ENCODE assay signal across 9 mouse cellular contexts in genomic region chr4:138723493-138724281, GRCm38 (mm10). TPM values are rescaled to one million over a fixed set of nuclear protein-coding genes. Genes with fewer than 3 reads are reported as not detected.
DNase-seq lines count a peak whose midpoint lies in the region; ATAC-seq and TF ChIP-seq lines count a peak whose summit lies in the region.
"Had no signal": no experiment of that assay in that cellular context is flagged by ENCODE, and none has a peak within 500 bp of the region (broad histone marks: within the 10 kb centered on the region; RNA-seq: fewer than 3 reads in every experiment).

No protein-coding gene starts in this region.

- peak overlapping the region; percentile 4; the same call in 1 of the 2 replicates for H3K4me2 ChIP-seq in lung, embryonic 14.5 days

- TF ChIP-seq CTCF in lung, embryonic 14.5 days (IDR thresholded peaks at IDR 0.05; ENCODE audit: low read depth), result no peak
- no peak for TF ChIP-seq CTCF in kidney, adult 2 months (conservative IDR thresholded peaks at IDR 0.05; ENCODE audit: insufficient read depth, insufficient read length, low read depth, low read length)

- no peaks in the 10 kb centered on the region for H3K27me3 ChIP-seq in lung, embryonic 14.5 days (ENCODE audit: insufficient read depth, low read length)
- no peaks in the 10 kb centered on the region for H3K27me3 ChIP-seq in kidney, adult 2 months (replicated peaks; ENCODE audit: control insufficient read depth, insufficient read depth, low read length)

- DNase-seq in lung, embryonic 14.5 days, result peak; percentile 42
- DNase-seq in lung, postnatal 14 days, result no peak
- peak; percentile 21 to 44 for DNase-seq in heart, adult 9 months (ENCODE audit: low spot score in 2 of 2)
- peak; percentile 89 for DNase-seq in kidney, adult 2 months
- DNase-seq in right cerebral cortex, postnatal 36 days (ENCODE audit: low spot score in 2 of 2), result peak; percentile 84 to 88
- no peak for DNase-seq in gastrocnemius, postnatal 4 days (ENCODE audit: low spot score in 2 of 2)
- no peak for DNase-seq in urinary bladder, postnatal 36 days (ENCODE audit: low spot score in 2 of 2)
- DNase-seq in ovary, postnatal 14 days (ENCODE audit: low spot score), result no peak

- no peaks in the 10 kb centered on the region for H3K9me3 ChIP-seq in lung, embryonic 14.5 days (ENCODE audit: low read depth, low read length)

- WGBS in lung, embryonic 14.5 days, result 37% methylated on average over 15 of the region's 15 CpGs
- 30% methylated on average over 15 of the region's 15 CpGs for WGBS in kidney, adult 2 months

- no peak overlapping the region for H3K9ac ChIP-seq in lung, embryonic 14.5 days

- no peak overlapping the region for H3K27ac ChIP-seq in lung, embryonic 14.5 days (ENCODE audit: low read depth)
- no peak overlapping the region; the same call in 1 of the 2 replicates for H3K27ac ChIP-seq in kidney, adult 2 months (ENCODE audit: insufficient read depth, low read depth, low read length)

- no peaks in the 10 kb centered on the region for H3K36me3 ChIP-seq in lung, embryonic 14.5 days (ENCODE audit: insufficient read depth)
- H3K36me3 ChIP-seq in kidney, adult 2 months (ENCODE audit: control insufficient read depth, insufficient read depth, low read length), result no peaks in the 10 kb centered on the region

- H3K4me1 ChIP-seq in lung, embryonic 14.5 days (ENCODE audit: insufficient read depth), result peaks cover 12% of the 10 kb centered on the region
- H3K4me1 ChIP-seq in kidney, adult 2 months (ENCODE audit: control insufficient read depth, insufficient read depth, low read length), result peaks cover 23% of the 10 kb centered on the region

- H3K4me3 ChIP-seq in lung, embryonic 14.5 days (ENCODE audit: low read depth, low read length), result no peak overlapping the region
- no peak overlapping the region for H3K4me3 ChIP-seq in kidney, adult 2 months (ENCODE audit: insufficient read depth, low read depth, low read length)

- no peak for TF ChIP-seq POLR2A in kidney, adult 2 months (IDR thresholded peaks at IDR 0.05; ENCODE audit: low read depth, low read length)

- peak; percentile 45; the same call in 1 of the 2 replicates for ATAC-seq in lung, embryonic 14.5 days (ENCODE audit: insufficient read depth)

RNA-seq across cellular contexts. Expression of gene Pla2g2c, which starts 0.9 kb away (rescaled TPM):
- 0.15 and 0.25 TPM in 2 replicates for polyA plus RNA-seq in lung, embryonic 14.5 days (2014; fragmentation: Nextera tagmentation; extraction: Ambion mirVana)
- polyA plus RNA-seq in kidney, adult 2 months (2012; rRNA removed), result 0.87 and 1.2 TPM in 2 replicates
- total RNA-seq in gastrocnemius, postnatal 4 days (2021), result under 1 TPM; 0.16 to 0.39 TPM

RNA-seq across cellular contexts. Expression of gene Ubxn10, which starts 13.3 kb away (rescaled TPM):
- polyA plus RNA-seq in lung, embryonic 14.5 days (2014; fragmentation: Nextera tagmentation; extraction: Ambion mirVana), result 1.5 and 1.7 TPM in 2 replicates
- polyA plus RNA-seq in kidney, adult 2 months (2012; rRNA removed), result 5.6 and 6.8 TPM in 2 replicates
- under 1 TPM; 0.52 to 0.54 TPM for total RNA-seq in gastrocnemius, postnatal 4 days (2021)

RNA-seq across cellular contexts. Expression of gene Pla2g2f, which starts 33.7 kb away (rescaled TPM):
- polyA plus RNA-seq in lung, embryonic 14.5 days (2014; fragmentation: Nextera tagmentation; extraction: Ambion mirVana), result not detected in 2 replicates
- polyA plus RNA-seq in kidney, adult 2 months (2012; rRNA removed), result 0.03 TPM in 1 of 2 replicates, not detected in the other
- not detected for total RNA-seq in gastrocnemius, postnatal 4 days (2021)
- polyA plus RNA-seq: embryonic facial prominence, embryonic 11.5 days had no signal

RNA-seq across cellular contexts. Expression of gene Pla2g2d, which starts 51.8 kb away (rescaled TPM):
- polyA plus RNA-seq in lung, embryonic 14.5 days (2014; fragmentation: Nextera tagmentation; extraction: Ambion mirVana), result 0.18 TPM in 1 of 2 replicates, not detected in the other
- 0.64 and 8.4 TPM in 2 replicates for polyA plus RNA-seq in kidney, adult 2 months (2012; rRNA removed)
- total RNA-seq in gastrocnemius, postnatal 4 days (2021), result not detected

Comparison
In these comparisons a context has a peak if more than half of its experiments do, and no peak if none do; other contexts are left out.
1. DNase-seq: peak in lung, embryonic 14.5 days (single experiment), heart, adult 9 months (2 of 2), kidney, adult 2 months (single experiment) and right cerebral cortex, postnatal 36 days (2 of 2); none in lung, postnatal 14 days (single experiment), gastrocnemius, postnatal 4 days (0 of 2), urinary bladder, postnatal 36 days (0 of 2) and ovary, postnatal 14 days (single experiment).